In the genomic region with DNA sequence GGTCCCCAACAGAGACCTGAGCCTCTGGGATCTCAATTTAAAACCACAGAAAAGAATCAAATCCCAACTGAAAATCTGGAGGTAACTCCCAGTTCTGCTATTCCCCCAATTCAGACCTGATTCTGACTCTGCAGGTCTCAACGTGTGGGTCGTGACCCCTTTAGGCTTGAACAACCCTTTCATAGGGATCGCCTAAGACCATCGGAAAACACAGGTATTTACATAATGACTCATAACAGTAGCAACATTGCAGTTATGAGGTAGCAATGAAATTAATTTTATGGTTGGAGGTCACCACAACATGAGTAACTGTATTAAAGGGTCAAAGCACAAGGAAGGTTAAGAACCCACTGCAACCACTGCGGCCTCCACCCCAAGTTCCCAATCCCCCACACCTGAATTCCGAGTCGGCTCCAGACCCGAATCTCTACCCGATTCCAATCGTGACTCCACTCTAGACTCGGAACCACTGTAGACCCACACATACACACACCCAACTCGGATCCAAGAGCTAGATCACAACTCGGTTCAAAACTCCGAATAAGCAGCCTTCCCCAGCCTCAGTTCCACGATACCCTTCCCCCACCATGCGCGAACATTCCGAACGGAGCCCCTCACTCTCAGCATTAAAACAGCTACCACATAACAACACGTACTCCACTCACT, we compare ENCODE assay signal across 8 mouse cellular contexts.
DNase-seq lines count a peak whose midpoint lies in the region; ATAC-seq and TF ChIP-seq lines count a peak whose summit lies in the region.

No protein-coding gene starts in this region.

- H3K4me2 ChIP-seq in heart, embryonic 11.5 days: peak overlapping the region; percentile 58
- H3K4me2 ChIP-seq in forebrain, embryonic 12.5 days: peak overlapping the region; percentile 57
- H3K4me2 ChIP-seq in liver, embryonic 13.5 days: peak overlapping the region; percentile 67

- 46% methylated on average over 20 of the region's 20 CpGs for WGBS in heart, embryonic 11.5 days (ENCODE audit: insufficient replicate concordance)
- WGBS in forebrain, embryonic 12.5 days: 55% methylated on average over 20 of the region's 20 CpGs
- 40% methylated on average over 20 of the region's 20 CpGs for WGBS in liver, embryonic 13.5 days (ENCODE audit: insufficient replicate concordance)

- H3K4me1 ChIP-seq in heart, embryonic 11.5 days (ENCODE audit: control insufficient read depth, insufficient read depth, low read length): peaks cover 26% of the 10 kb centered on the region
- H3K4me1 ChIP-seq in forebrain, embryonic 12.5 days: peaks cover 15% of the 10 kb centered on the region
- H3K4me1 ChIP-seq in liver, embryonic 13.5 days (replicated peaks): peaks cover 38% of the 10 kb centered on the region

- peaks cover 66% of the 10 kb centered on the region for H3K79me2 ChIP-seq in C2C12 (ENCODE audit: control insufficient read depth, insufficient read depth)

- peak overlapping the region; percentile 3 for H3ac ChIP-seq in C2C12 (ENCODE audit: control insufficient read depth, insufficient read length, low read depth)

- intact Hi-C loops in heart, postnatal 14 days (cut with DNase I): loop anchor here (5.0 kb wide), 2 partner anchors 143 to 167 kb away; a partner anchor contains a TSS

- peak overlapping the region; percentile 86 for H3K27ac ChIP-seq in heart, embryonic 11.5 days (ENCODE audit: low read depth, low read length)
- 0 out of 2 replicates have a peak overlapping the region, but pooled peaks have one; percentile 36 for H3K27ac ChIP-seq in forebrain, embryonic 12.5 days
- H3K27ac ChIP-seq in liver, embryonic 13.5 days: 0 out of 2 replicates have a peak overlapping the region, but pooled peaks have one; percentile 82

- no peak for DNase-seq in heart, postnatal 14 days
- no peak for DNase-seq in liver, embryonic 13.5 days
- no peak for DNase-seq in frontal cortex, adult 2 months (ENCODE audit: extremely low spot score in 1 of 2, low spot score in 1 of 2)
- no peak for DNase-seq in cerebellum, adult 11 months

- H3K4me3 ChIP-seq in heart, embryonic 11.5 days (ENCODE audit: low read depth, low read length): peak overlapping the region; percentile 56
- H3K4me3 ChIP-seq in C2C12 (ENCODE audit: insufficient read depth, poor library complexity, severe bottlenecking): peak overlapping the region; percentile 48
- H3K4me3 ChIP-seq in forebrain, embryonic 12.5 days (replicated peaks): peak overlapping the region; percentile 55
- H3K4me3 ChIP-seq in liver, embryonic 13.5 days (replicated peaks): peak overlapping the region; percentile 74

- peaks cover 5% of the 10 kb centered on the region; the same call in 1 of the 2 replicates for H3K9me3 ChIP-seq in heart, embryonic 11.5 days (replicated peaks; ENCODE audit: control insufficient read depth, low read length)
- H3K9me3 ChIP-seq in forebrain, embryonic 12.5 days: peaks cover 17% of the 10 kb centered on the region
- 0 out of 2 replicates have a peak, but pooled peaks cover 5% of the 10 kb centered on the region for H3K9me3 ChIP-seq in liver, embryonic 13.5 days (replicated peaks)

- H3K79me3 ChIP-seq in C2C12 (ENCODE audit: low read depth): peaks cover 57% of the 10 kb centered on the region

- H3K36me3 ChIP-seq in heart, embryonic 11.5 days (ENCODE audit: control insufficient read depth, insufficient read depth, low read length): 0 out of 2 replicates have a peak, but pooled peaks cover 2% of the 10 kb centered on the region
- peaks cover 12% of the 10 kb centered on the region for H3K36me3 ChIP-seq in C2C12 (ENCODE audit: control insufficient read depth, insufficient read depth)
- no peaks in the 10 kb centered on the region for H3K36me3 ChIP-seq in forebrain, embryonic 12.5 days (replicated peaks)
- H3K36me3 ChIP-seq in liver, embryonic 13.5 days: no peaks in the 10 kb centered on the region

- H3K27me3 ChIP-seq in heart, embryonic 11.5 days (ENCODE audit: control insufficient read depth, insufficient read depth, low read length): no peaks in the 10 kb centered on the region
- H3K27me3 ChIP-seq in C2C12 (ENCODE audit: control insufficient read depth, insufficient read depth, insufficient read length): no peaks in the 10 kb centered on the region
- peaks cover 18% of the 10 kb centered on the region for H3K27me3 ChIP-seq in forebrain, embryonic 12.5 days
- H3K27me3 ChIP-seq in liver, embryonic 13.5 days: no peaks in the 10 kb centered on the region

- no peak for TF ChIP-seq CTCF in C2C12 (IDR thresholded peaks at IDR 0.05; ENCODE audit: control insufficient read depth, insufficient read depth, insufficient read length)

- ATAC-seq in heart, embryonic 11.5 days (replicated peaks; ENCODE audit: insufficient number of reproducible peaks, low FRiP score, low TSS enrichment): no peak
- ATAC-seq in forebrain, embryonic 12.5 days (ENCODE audit: low FRiP score): no peak
- ATAC-seq in liver, embryonic 13.5 days (ENCODE audit: low read depth): no peak
- no peak for ATAC-seq in activated CD4-positive, CD25-positive, alpha-beta regulatory T cell, adult 4 months

- peak overlapping the region; percentile 74 for H3K9ac ChIP-seq in heart, embryonic 11.5 days (ENCODE audit: low read depth, low read length)
- H3K9ac ChIP-seq in forebrain, embryonic 12.5 days: peak overlapping the region; percentile 65
- H3K9ac ChIP-seq in liver, embryonic 13.5 days: peak overlapping the region; percentile 81

TF ChIP-seq in C2C12, 6 proteins besides CTCF, POLR2A, EP300 and RAD21:
- TF ChIP-seq FOSL1 (IDR thresholded peaks at IDR 0.05; ENCODE audit: insufficient read depth, low read length, poor library complexity, severe bottlenecking) (no peak), USF1 (IDR thresholded peaks at IDR 0.05; ENCODE audit: low read depth) (no peak), MAX (IDR thresholded peaks at IDR 0.05) (no peak), MYOD1 (IDR thresholded peaks at IDR 0.05; ENCODE audit: control insufficient read depth, insufficient read length, low read depth) (no peak), CEBPB (IDR thresholded peaks at IDR 0.05; ENCODE audit: low read depth) (no peak), MYOG (IDR thresholded peaks at IDR 0.05; ENCODE audit: control insufficient read depth, extremely low read depth, insufficient read length) (no peak)

Comparison
In these comparisons a context has a peak if more than half of its experiments do, and no peak if none do; other contexts are left out.
1. H3K27ac ChIP-seq: peak in every context shown above with its lines; median percentile 86 in heart, embryonic 11.5 days; 82 in liver, embryonic 13.5 days; 36 in forebrain, embryonic 12.5 days.